Mouse (Mus musculus) cerebellum, adult 2 months (tissue): ENCODE data around the gene Diaph3.

Experiments
- CTCF ChIP-seq: fragments of 200-500 bp; IDR thresholded peaks from 2 replicates; pipeline ENCODE4 v1.5.1; 2011; ENCODE audit warnings: low read depth, mild to moderate bottlenecking, control low read depth, low read length, moderate library complexity, borderline replicate concordance; ENCODE audit not compliant: insufficient read depth
- POLR2A ChIP-seq: fragments of 200-500 bp; IDR thresholded peaks from 2 replicates; pipeline ENCODE4 v1.6.1; 2011; ENCODE audit warnings: low read length, control low read depth, borderline replicate concordance; ENCODE audit not compliant: insufficient read depth

DNA sequence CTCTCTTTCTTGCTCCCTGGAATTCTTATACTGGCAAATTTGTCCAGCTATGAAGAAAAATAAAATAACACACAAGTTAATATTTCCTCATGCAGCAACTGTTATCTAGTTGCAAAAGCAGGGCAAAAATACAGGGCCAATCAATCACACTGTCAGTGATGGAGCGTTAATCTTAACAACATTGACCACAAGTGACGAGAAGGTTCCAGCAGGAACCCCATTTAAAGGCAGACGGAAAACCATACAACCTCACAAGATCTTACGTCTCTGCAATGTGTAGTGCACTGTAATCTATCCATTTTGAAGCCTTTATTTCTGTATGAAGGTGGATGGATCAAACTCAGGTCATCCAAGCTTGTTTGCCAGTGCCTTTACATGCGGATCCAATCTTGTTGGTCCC, 49.9 kb downstream of the Diaph3 start:
- no peak for TF ChIP-seq CTCF
- no peak for TF ChIP-seq POLR2A
